Mouse (Mus musculus) ES-E14 (cell line): ENCODE data around the gene Ttpal. TPM values are rescaled to one million over a fixed set of nuclear protein-coding genes. Genes with fewer than 3 reads are reported as not detected.

ENCODE experiments used
- DNase-seq: peaks from one replicate; pipeline ENCODE4 v3.0.0-alpha.2; 2013; ENCODE audit warnings: low read depth, low spot score
- H3K27ac ChIP-seq: 2 replicates; pipeline ENCODE4 v1.5.1; 2012; ENCODE audit warnings: low read depth, mild to moderate bottlenecking, low read length, moderate library complexity, mixed read lengths; ENCODE audit not compliant: poor library complexity, insufficient read depth, severe bottlenecking
- H3K36me3 ChIP-seq: 2 replicates; pipeline ENCODE4 v1.6.1; 2012; ENCODE audit warnings: mild to moderate bottlenecking, low read length, moderate library complexity, mixed read lengths; ENCODE audit not compliant: control insufficient read depth, poor library complexity, insufficient read depth, severe bottlenecking
- H3K4me1 ChIP-seq, 2 experiments: fragments of 150-350 bp in 1 of 2; sonication (generic) in 1 of 2; 2 replicates each; pipeline ENCODE4 v1.6.1; 2012; ENCODE audit warnings: low read length in 2 of 2, mild to moderate bottlenecking in 1 of 2, mixed read lengths in 1 of 2; ENCODE audit not compliant: control insufficient read depth in 2 of 2, insufficient read depth in 2 of 2, poor library complexity in 1 of 2
- H3K4me3 ChIP-seq, 2 experiments: fragments of 150-350 bp in 1 of 2; sonication (generic) in 1 of 2; 2 replicates each; pipeline ENCODE4 v1.5.1; 2012; ENCODE audit warnings: low read length in 2 of 2, low read depth in 1 of 2, mild to moderate bottlenecking in 1 of 2, mixed read lengths in 1 of 2; ENCODE audit not compliant: insufficient read depth in 1 of 2, poor library complexity in 1 of 2, severe bottlenecking in 1 of 2
- H3K9ac ChIP-seq: 2 replicates; pipeline ENCODE4 v1.6.1; 2012; ENCODE audit warnings: low read depth, mild to moderate bottlenecking, low read length, mixed read lengths; ENCODE audit not compliant: poor library complexity, insufficient read depth, severe bottlenecking
- H3K9me3 ChIP-seq: fragments of 150-350 bp; sonication (generic); 2 replicates; pipeline ENCODE4 v1.6.1; 2012; ENCODE audit warnings: low read depth, mild to moderate bottlenecking, low read length; ENCODE audit not compliant: control insufficient read depth, insufficient read depth
- CHD2 ChIP-seq: IDR thresholded peaks from 2 replicates; pipeline ENCODE4 v1.6.1; 2014; ENCODE audit warnings: mild to moderate bottlenecking, low read depth, low read length, inconsistent platforms
- HCFC1 ChIP-seq: IDR thresholded peaks from 2 replicates; pipeline ENCODE4 v1.6.1; 2012; ENCODE audit warnings: low read length, inconsistent platforms, borderline replicate concordance; ENCODE audit not compliant: insufficient read depth
- MAFK ChIP-seq: IDR thresholded peaks from 2 replicates; pipeline ENCODE4 v1.6.1; 2014; ENCODE audit warnings: mild to moderate bottlenecking, low read depth, low read length, inconsistent platforms; ENCODE audit not compliant: insufficient read depth
- ZC3H11A ChIP-seq: IDR thresholded peaks from 2 replicates; pipeline ENCODE4 v1.6.1; 2012; ENCODE audit warnings: low read depth, mild to moderate bottlenecking, inconsistent platforms, low read length, borderline replicate concordance
- ZNF384 ChIP-seq: IDR thresholded peaks from 2 replicates; pipeline ENCODE4 v1.6.1; 2012; ENCODE audit warnings: low read depth, low read length, inconsistent platforms
- in situ Hi-C, 2 experiments: fragments of 600-800 bp; cut with MboI; formaldehyde crosslinking; loops; one replicate each; pipeline ENCODE4 v1.15.1; 2025; ENCODE audit warnings: low sequenced_read_pairs in 2 of 2, inconsistent platforms in 1 of 2; ENCODE audit not compliant: unreplicated experiment in 2 of 2
- total RNA-seq: library from RNA; depleted of rRNA; stranded (reverse); fragments of 300-350 nt; gene quantifications from 2 replicates; pipeline ENCODE4 v1.2.3, GENCODE M21; 2012

Gene Ttpal
- total RNA-seq, 1 experiment: 7.8 TPM

DNA sequence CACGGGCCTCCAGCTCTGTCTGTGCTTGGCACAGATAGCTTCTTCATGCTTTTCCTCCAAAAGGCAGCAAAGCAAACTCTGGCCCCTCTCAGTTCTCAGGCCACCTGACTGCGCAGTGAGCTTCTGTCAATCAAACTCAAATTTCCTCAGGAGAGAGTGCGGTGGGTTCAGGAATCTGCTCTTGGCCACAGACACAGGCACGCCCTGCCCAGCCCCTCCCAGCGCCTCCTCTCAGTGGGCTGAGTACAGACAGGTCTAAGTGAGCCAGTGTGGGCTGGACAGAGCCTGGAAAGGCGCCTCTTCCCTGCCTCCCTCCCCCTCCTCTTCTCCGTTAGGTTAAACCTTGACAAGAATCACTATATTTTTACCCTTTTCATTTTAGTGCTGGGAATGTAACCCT is 5.9 kb downstream of the Ttpal start:
- TF ChIP-seq HCFC1: no peak
- Histone ChIP-seq H3K27ac (no peak overlapping the region), H3K36me3 (peaks cover 3% of the 10 kb centered on the region; the same call in 1 of the 2 replicates), H3K4me1 (peaks cover 2 to 16% of the 10 kb centered on the region in 2 experiments; a peak in 2 of 4 replicates), H3K9ac (no peak overlapping the region), H3K9me3 (no peaks in the 10 kb centered on the region), H3K4me3 (peak overlapping the region in 1 of 2 experiments; percentile 43; a peak in 2 of 4 replicates)
- no peak for DNase-seq
- in situ Hi-C loops: no loop called here

DNA sequence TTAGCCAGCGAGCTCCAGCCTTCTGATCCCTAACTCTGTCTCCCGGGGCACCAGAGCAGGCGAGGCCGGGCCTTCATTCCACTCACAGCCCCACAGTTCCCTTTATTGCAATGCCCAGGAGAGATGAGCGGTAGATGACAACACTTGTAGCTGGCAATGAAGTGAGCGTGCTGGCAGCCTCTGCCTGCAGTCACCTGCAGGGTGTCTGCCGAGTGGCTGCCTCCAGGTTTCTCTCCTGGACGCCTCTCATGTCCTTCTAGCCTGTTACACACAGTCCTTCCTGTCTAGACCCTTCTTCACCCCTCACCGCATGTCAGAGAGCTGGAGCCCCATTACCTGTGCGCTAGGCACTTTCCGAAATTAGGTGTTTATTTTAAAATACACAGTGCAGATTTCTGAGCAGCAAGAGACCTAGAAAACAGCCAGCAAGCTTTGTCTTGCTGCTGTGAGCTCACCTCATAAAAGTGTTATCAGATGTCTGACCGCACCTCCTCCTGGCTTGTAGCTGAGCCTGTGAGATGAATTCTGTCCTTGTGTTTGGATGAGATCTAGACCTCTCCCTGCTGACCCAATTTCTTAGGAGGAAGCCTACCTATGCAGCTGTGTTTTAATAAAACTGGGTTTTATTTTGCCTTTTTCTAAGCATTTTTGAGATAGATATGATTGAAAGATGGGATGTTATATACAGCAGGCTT is 7.3 kb downstream of the Ttpal start:
- DNase-seq: no peak
- peaks cover 6% of the 10 kb centered on the region; the same call in 1 of the 2 replicates for H3K36me3 ChIP-seq
- no peak overlapping the region for H3K27ac ChIP-seq
- H3K9ac ChIP-seq: no peak overlapping the region
- TF ChIP-seq ZC3H11A (no peak), ZNF384 (no peak), CHD2 (no peak), MAFK (no peak), HCFC1 (no peak)
- no peaks in the 10 kb centered on the region for H3K9me3 ChIP-seq
- in situ Hi-C loops: no loop called here
- peaks cover 2 to 16% of the 10 kb centered on the region in 2 experiments; a peak in 2 of 4 replicates for H3K4me1 ChIP-seq
- H3K4me3 ChIP-seq: no peak overlapping the region

DNA sequence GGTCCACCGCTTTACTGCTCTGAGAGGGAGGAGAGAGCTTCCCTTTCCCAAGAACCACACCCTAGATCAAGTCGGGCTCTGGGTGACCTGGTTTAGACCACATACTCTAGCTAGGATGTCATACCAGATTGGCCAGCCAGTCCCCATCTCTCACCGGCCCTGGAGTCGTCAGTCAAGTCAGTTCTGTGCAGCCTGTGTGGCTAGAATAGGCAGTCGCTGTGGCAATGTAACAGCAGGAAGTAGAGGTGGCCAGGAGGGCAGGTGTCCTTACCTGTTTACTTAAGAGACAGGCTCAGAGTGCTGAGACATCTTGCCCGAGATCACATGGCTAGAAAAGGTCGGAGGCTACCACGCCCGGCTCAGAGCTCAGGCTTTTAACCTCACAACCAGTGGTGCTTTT is 9.1 kb downstream of the Ttpal start:
- Histone ChIP-seq H3K9me3 (no peaks in the 10 kb centered on the region), H3K36me3 (peaks cover 6% of the 10 kb centered on the region; the same call in 1 of the 2 replicates), H3K27ac (no peak overlapping the region), H3K9ac (no peak overlapping the region), H3K4me3 (no peak overlapping the region), H3K4me1 (peaks cover 2 to 16% of the 10 kb centered on the region in 2 experiments; a peak in 2 of 4 replicates)
- no peak for DNase-seq
- TF ChIP-seq ZC3H11A: no peak
- TF ChIP-seq CHD2: no peak
- no peak for TF ChIP-seq ZNF384
- no peak for TF ChIP-seq MAFK
- TF ChIP-seq HCFC1: no peak
- in situ Hi-C loops: no loop called here

GRCm38 (mm10) chr2:163613206-163613605 is 11.1 kb downstream of the Ttpal start:
- Histone ChIP-seq H3K4me3 (no peak overlapping the region), H3K4me1 (peaks cover 2 to 10% of the 10 kb centered on the region in 2 experiments; a peak in 1 of 4 replicates), H3K9ac (no peak overlapping the region), H3K27ac (no peak overlapping the region), H3K36me3 (peaks cover 6% of the 10 kb centered on the region; the same call in 1 of the 2 replicates), H3K9me3 (no peaks in the 10 kb centered on the region)
- in situ Hi-C loops: no loop called here
- TF ChIP-seq CHD2 (no peak), ZNF384 (no peak), ZC3H11A (no peak), MAFK (no peak)
- no peak for DNase-seq

GRCm38 (mm10) chr2:163613990-163614389 is 11.9 kb downstream of the Ttpal start:
- Histone ChIP-seq H3K27ac (no peak overlapping the region), H3K36me3 (peaks cover 6% of the 10 kb centered on the region; the same call in 1 of the 2 replicates), H3K4me1 (peaks cover 2 to 10% of the 10 kb centered on the region in 2 experiments; a peak in 1 of 4 replicates), H3K4me3 (no peak overlapping the region), H3K9me3 (no peaks in the 10 kb centered on the region), H3K9ac (no peak overlapping the region)
- TF ChIP-seq ZNF384 (no peak), CHD2 (no peak), HCFC1 (no peak), MAFK (no peak)
- in situ Hi-C loops: no loop called here
- no peak for DNase-seq
